ENCODE assay signal across 25 mouse cellular contexts in genomic region chr2:52966227-52966626, GRCm38 (mm10).
DNase-seq lines count a peak whose midpoint lies in the region; ATAC-seq and TF ChIP-seq lines count a peak whose summit lies in the region.
"Had no signal": no experiment of that assay in that cellular context is flagged by ENCODE, and none has a peak within 500 bp of the region (broad histone marks: within the 10 kb centered on the region; RNA-seq: fewer than 3 reads in every experiment).

No protein-coding gene starts in this region.

- 0 out of 2 replicates have a peak, but pooled peaks have one; percentile 30 for TF ChIP-seq EP300 in CH12.LX (IDR thresholded peaks at IDR 0.05; ENCODE audit: low read length)

- no peak overlapping the region for H3K9ac ChIP-seq in forebrain, embryonic 11.5 days (ENCODE audit: low read length)
- H3K9ac ChIP-seq in kidney, embryonic 16.5 days (replicated peaks; ENCODE audit: low read length), result no peak overlapping the region
- no peak overlapping the region for H3K9ac ChIP-seq in CH12.LX (ENCODE audit: insufficient read depth, low read depth)
- H3K9ac ChIP-seq: forebrain, embryonic 15.5 days; heart, embryonic 15.5 days; hindbrain, embryonic 13.5 days; limb, embryonic 12.5 days; liver, postnatal 0 days; midbrain, embryonic 15.5 days; neural tube, embryonic 13.5 days had no signal

- no peak for ATAC-seq in forebrain, embryonic 11.5 days (replicated peaks; ENCODE audit: low FRiP score)
- ATAC-seq in kidney, embryonic 16.5 days (ENCODE audit: low FRiP score, low TSS enrichment), result peak; percentile 79
- ATAC-seq: forebrain, embryonic 15.5 days; liver, postnatal 0 days; midbrain, embryonic 15.5 days had no signal

- H3K4me2 ChIP-seq in forebrain, embryonic 11.5 days (ENCODE audit: low read depth, low read length, severe bottlenecking), result no peak overlapping the region
- no peak overlapping the region for H3K4me2 ChIP-seq in kidney, embryonic 16.5 days (replicated peaks; ENCODE audit: low read depth, low read length)
- H3K4me2 ChIP-seq in CH12.LX (ENCODE audit: insufficient read depth, low read depth, poor library complexity, severe bottlenecking), result 0 out of 2 replicates have a peak overlapping the region, but pooled peaks have one; percentile 17
- H3K4me2 ChIP-seq: forebrain, embryonic 15.5 days; heart, embryonic 15.5 days; hindbrain, embryonic 13.5 days; limb, embryonic 12.5 days; liver, embryonic 11.5 days; midbrain, embryonic 15.5 days; neural tube, embryonic 13.5 days had no signal

- no peak for TF ChIP-seq CTCF in CH12.LX (conservative IDR thresholded peaks at IDR 0.05 in 1 of 2, IDR thresholded peaks at IDR 0.05 in 1 of 2; ENCODE audit: low read depth in 2 of 2, low read length in 2 of 2)
- TF ChIP-seq CTCF in embryonic fibroblast, embryonic 13.5 days (IDR thresholded peaks at IDR 0.05; ENCODE audit: borderline replicate concordance, insufficient read depth, low read length), result no peak

- no peaks in the 10 kb centered on the region for H3K36me3 ChIP-seq in forebrain, embryonic 10.5 days (replicated peaks)
- H3K36me3 ChIP-seq in forebrain, embryonic 11.5 days (ENCODE audit: control insufficient read depth, insufficient read depth, low read length), result no peaks in the 10 kb centered on the region
- no peaks in the 10 kb centered on the region for H3K36me3 ChIP-seq in kidney, embryonic 16.5 days (ENCODE audit: insufficient read depth, low read length)
- no peaks in the 10 kb centered on the region for H3K36me3 ChIP-seq in CH12.LX (replicated peaks in 1 of 2; ENCODE audit: control insufficient read depth in 1 of 2, insufficient read depth in 1 of 2, low read length in 1 of 2)
- H3K36me3 ChIP-seq: forebrain, embryonic 15.5 days; heart, embryonic 15.5 days; hindbrain, embryonic 13.5 days; limb, embryonic 12.5 days; midbrain, embryonic 15.5 days; neural tube, embryonic 13.5 days had no signal

- dilution Hi-C loops in CH12.LX (cut with MboI; ENCODE audit: extremely low pct_ligation_motif_present, extremely low pct_unique_long_range_greater_than_20kb, low sequenced_read_pairs), result no loop called here

- no peak for TF ChIP-seq POLR2A in CH12.LX (IDR thresholded peaks at IDR 0.05; ENCODE audit: low read depth, low read length)
- no peak; the same call in 1 of the 2 replicates for TF ChIP-seq POLR2A in embryonic fibroblast, embryonic 13.5 days (IDR thresholded peaks at IDR 0.05; ENCODE audit: low read depth, low read length)

- H3K9me3 ChIP-seq in forebrain, embryonic 10.5 days, result no peaks in the 10 kb centered on the region
- H3K9me3 ChIP-seq in forebrain, embryonic 11.5 days (ENCODE audit: control insufficient read depth, low read length), result no peaks in the 10 kb centered on the region
- no peaks in the 10 kb centered on the region for H3K9me3 ChIP-seq in kidney, embryonic 16.5 days (ENCODE audit: low read length)
- no peaks in the 10 kb centered on the region for H3K9me3 ChIP-seq in CH12.LX (replicated peaks; ENCODE audit: low read length)
- H3K9me3 ChIP-seq: forebrain, embryonic 15.5 days; heart, embryonic 15.5 days; hindbrain, embryonic 13.5 days; limb, embryonic 12.5 days; midbrain, embryonic 15.5 days; neural tube, embryonic 13.5 days had no signal

- H3K27me3 ChIP-seq in forebrain, embryonic 10.5 days (ENCODE audit: poor library complexity, severe bottlenecking), result no peaks in the 10 kb centered on the region
- no peaks in the 10 kb centered on the region for H3K27me3 ChIP-seq in forebrain, embryonic 11.5 days (ENCODE audit: control insufficient read depth, insufficient read depth, low read length)
- H3K27me3 ChIP-seq in kidney, embryonic 16.5 days (ENCODE audit: insufficient read depth, low read length), result no peaks in the 10 kb centered on the region
- no peaks in the 10 kb centered on the region for H3K27me3 ChIP-seq in CH12.LX (replicated peaks)
- H3K27me3 ChIP-seq: forebrain, embryonic 15.5 days; heart, embryonic 15.5 days; hindbrain, embryonic 13.5 days; limb, embryonic 12.5 days; midbrain, embryonic 15.5 days; neural tube, embryonic 13.5 days had no signal

- H3K79me2 ChIP-seq in CH12.LX (replicated peaks; ENCODE audit: control insufficient read depth, extremely low read depth, insufficient read depth, poor library complexity, severe bottlenecking), result no peaks in the 10 kb centered on the region

- H3K4me1 ChIP-seq in forebrain, embryonic 10.5 days, result peaks cover 58% of the 10 kb centered on the region
- H3K4me1 ChIP-seq in forebrain, embryonic 11.5 days (replicated peaks; ENCODE audit: control insufficient read depth, insufficient read depth, low read length), result no peaks in the 10 kb centered on the region; the same call in 1 of the 2 replicates
- H3K4me1 ChIP-seq in kidney, embryonic 16.5 days (ENCODE audit: insufficient read depth, low read length), result peaks cover 58% of the 10 kb centered on the region
- peaks cover 14 to 32% of the 10 kb centered on the region in 2 experiments for H3K4me1 ChIP-seq in CH12.LX (ENCODE audit: control insufficient read depth in 1 of 2, insufficient read depth in 2 of 2)
- H3K4me1 ChIP-seq in embryonic fibroblast, embryonic 13.5 days (ENCODE audit: control insufficient read depth, insufficient read depth, low read length), result peaks cover 31% of the 10 kb centered on the region
- H3K4me1 ChIP-seq: heart, embryonic 15.5 days had no signal

- no peak for TF ChIP-seq RAD21 in CH12.LX (IDR thresholded peaks at IDR 0.05; ENCODE audit: low read depth, low read length)

- 86% methylated on average over 5 of the region's 5 CpGs for WGBS in forebrain, embryonic 10.5 days
- 89% methylated on average over 5 of the region's 5 CpGs for WGBS in forebrain, embryonic 11.5 days
- 29% methylated on average over 5 of the region's 5 CpGs for WGBS in kidney, embryonic 16.5 days

- H3K4me3 ChIP-seq in forebrain, embryonic 10.5 days, result no peak overlapping the region
- no peak overlapping the region for H3K4me3 ChIP-seq in forebrain, embryonic 11.5 days (ENCODE audit: low read depth, low read length)
- H3K4me3 ChIP-seq in kidney, embryonic 16.5 days (ENCODE audit: low read length), result no peak overlapping the region
- H3K4me3 ChIP-seq in CH12.LX (replicated peaks in 1 of 3; ENCODE audit: low read depth in 2 of 3, low read length in 2 of 3, poor library complexity in 1 of 3), result no peak overlapping the region
- no peak overlapping the region for H3K4me3 ChIP-seq in embryonic fibroblast, embryonic 13.5 days (ENCODE audit: insufficient read depth, low read length)
- H3K4me3 ChIP-seq: erythroblast, embryonic 14.5 days; forebrain, embryonic 15.5 days; heart, embryonic 15.5 days; hindbrain, embryonic 13.5 days; limb, embryonic 12.5 days; midbrain, embryonic 15.5 days; neural tube, embryonic 13.5 days had no signal

- no peak for DNase-seq in forebrain, embryonic 10.5 days (ENCODE audit: extremely low spot score, low spot score)
- no peak for DNase-seq in forebrain, embryonic 11.5 days (ENCODE audit: low spot score)
- no peak for DNase-seq in kidney, postnatal 25 days
- peak; percentile 66 for DNase-seq in CH12.LX (ENCODE audit: extremely low read depth)
- no peak for DNase-seq in thymus, postnatal 14 days
- DNase-seq in lung, postnatal 14 days, result no peak
- DNase-seq: adrenal gland, postnatal 14 days; B cell, adult 2 months; gastrocnemius, postnatal 36 days; heart, postnatal 36 days; kidney, adult 11 months; liver, postnatal 0 days; retina, postnatal 1 day; right cerebral cortex, postnatal 25 days; thymus, postnatal 25 days had no signal

- in situ Hi-C loops in CH12.LX (cut with MboI; ENCODE audit: low pct_ligation_motif_present, low pct_unique_long_range_greater_than_20kb, low sequenced_read_pairs), result no loop called here

- H3K27ac ChIP-seq in forebrain, embryonic 10.5 days, result 0 out of 2 replicates have a peak overlapping the region, but pooled peaks have one; percentile 12
- no peak overlapping the region for H3K27ac ChIP-seq in forebrain, embryonic 11.5 days (ENCODE audit: low read depth, low read length)
- peak overlapping the region; percentile 45 for H3K27ac ChIP-seq in kidney, embryonic 16.5 days (ENCODE audit: low read length)
- no peak overlapping the region for H3K27ac ChIP-seq in CH12.LX (ENCODE audit: insufficient read depth, low read depth)
- peak overlapping the region; percentile 86 for H3K27ac ChIP-seq in embryonic fibroblast, embryonic 13.5 days (ENCODE audit: insufficient read depth, low read length)
- H3K27ac ChIP-seq: forebrain, embryonic 15.5 days; heart, embryonic 15.5 days; limb, embryonic 12.5 days; midbrain, embryonic 15.5 days; neural tube, embryonic 13.5 days had no signal

TF ChIP-seq in CH12.LX, 34 proteins besides CTCF, POLR2A, EP300 and RAD21:
- no peak for TF ChIP-seq TCF12 (IDR thresholded peaks at IDR 0.05; ENCODE audit: low read depth, low read length)
- no peak for TF ChIP-seq MAFK (IDR thresholded peaks at IDR 0.05; ENCODE audit: insufficient replicate concordance, low read length)
- TF ChIP-seq IRF4 (IDR thresholded peaks at IDR 0.05; ENCODE audit: low read depth, low read length), result no peak
- no peak for TF ChIP-seq RCOR1 (conservative IDR thresholded peaks at IDR 0.05; ENCODE audit: low read depth, low read length)
- TF ChIP-seq POLR2AphosphoS2 (IDR thresholded peaks at IDR 0.05; ENCODE audit: low read depth, low read length), result no peak
- TF ChIP-seq CHD1 (IDR thresholded peaks at IDR 0.05; ENCODE audit: low read depth, low read length), result no peak
- no peak for TF ChIP-seq JUN (IDR thresholded peaks at IDR 0.05; ENCODE audit: insufficient read depth, low read depth, low read length)
- no peak for TF ChIP-seq BHLHE40 (IDR thresholded peaks at IDR 0.05; ENCODE audit: low read depth, low read length)
- TF ChIP-seq SMC3 (IDR thresholded peaks at IDR 0.05; ENCODE audit: low read depth, low read length), result no peak
- no peak for TF ChIP-seq ZC3H11A (IDR thresholded peaks at IDR 0.05; ENCODE audit: low read depth, low read length)
- no peak for TF ChIP-seq USF1 (IDR thresholded peaks at IDR 0.05; ENCODE audit: low read depth, low read length)
- TF ChIP-seq MEF2A (IDR thresholded peaks at IDR 0.05; ENCODE audit: borderline replicate concordance, low read depth, low read length), result no peak
- no peak for TF ChIP-seq UBTF (IDR thresholded peaks at IDR 0.05; ENCODE audit: low read depth, low read length)
- TF ChIP-seq MAZ (IDR thresholded peaks at IDR 0.05; ENCODE audit: low read depth, low read length), result no peak
- no peak for TF ChIP-seq MXI1 (IDR thresholded peaks at IDR 0.05; ENCODE audit: low read depth, low read length)
- no peak for TF ChIP-seq MYC (IDR thresholded peaks at IDR 0.05; ENCODE audit: low read depth, low read length)
- TF ChIP-seq MAX (IDR thresholded peaks at IDR 0.05; ENCODE audit: low read length), result no peak
- TF ChIP-seq JUND (conservative IDR thresholded peaks at IDR 0.05; ENCODE audit: low read depth, low read length), result no peak
- TF ChIP-seq KAT2A (IDR thresholded peaks at IDR 0.05; ENCODE audit: insufficient replicate concordance, low read length), result no peak
- no peak for TF ChIP-seq USF2 (conservative IDR thresholded peaks at IDR 0.05; ENCODE audit: low read depth, low read length)

Comparison
In these comparisons a context has a peak if more than half of its experiments do, and no peak if none do; other contexts are left out.
1. H3K27ac ChIP-seq: peak in forebrain, embryonic 10.5 days (single experiment), kidney, embryonic 16.5 days (single experiment) and embryonic fibroblast, embryonic 13.5 days (single experiment); none in forebrain, embryonic 11.5 days (single experiment) and CH12.LX (single experiment).